Mouse (Mus musculus): ENCODE data around the gene Zdhhc8. TPM values are rescaled to one million over a fixed set of nuclear protein-coding genes. Genes with fewer than 3 reads are reported as not detected.
"Not testable (repeated sequence)": the region's sequence is repeated elsewhere in the genome, so short reads cannot be mapped to it uniquely, and the experiment has no call there.

Gene Zdhhc8
- polyA plus RNA-seq, 1 experiment from 2014 or later = 18.9 TPM

DNA sequence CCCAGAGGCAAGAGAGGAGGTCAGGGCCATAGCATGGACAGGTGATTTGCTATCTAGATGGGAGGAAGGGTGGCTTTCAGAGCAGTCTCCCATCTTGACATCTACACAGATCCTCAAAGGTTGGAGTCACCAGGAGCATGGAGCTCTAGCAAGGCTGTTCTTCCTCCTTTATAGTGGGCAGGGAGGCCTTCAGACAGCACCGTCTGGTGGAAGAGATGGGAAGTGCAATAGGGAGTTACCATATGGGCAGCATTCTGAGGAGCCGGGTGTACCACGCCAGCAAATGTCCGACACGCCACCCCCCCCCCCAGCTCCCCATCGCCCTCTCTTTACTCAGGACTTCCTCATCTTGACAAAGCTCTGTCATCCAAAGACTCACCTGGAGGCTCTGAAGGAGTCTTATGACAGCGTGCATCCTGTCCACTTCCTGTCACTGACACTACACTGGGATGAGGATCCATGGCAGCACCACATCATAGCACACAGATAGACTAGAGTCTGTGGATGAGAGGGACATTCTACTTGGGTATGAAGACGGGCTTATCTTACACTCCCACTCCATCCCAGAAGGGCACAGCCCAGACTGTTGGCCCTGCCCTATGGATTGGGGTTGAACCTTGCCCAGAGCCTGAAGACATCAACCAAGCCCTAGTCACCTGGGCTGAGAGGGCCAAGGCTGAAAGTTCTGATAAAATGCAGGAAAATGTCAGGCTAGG lies 24.1 kb downstream of the Zdhhc8 start:
- ATAC-seq (replicated peaks) = no peak
- H3K9ac ChIP-seq (replicated peaks) = no peak overlapping the region
- H3K9me3 ChIP-seq = no peaks in the 10 kb centered on the region
- H3K4me1 ChIP-seq = peaks cover 30% of the 10 kb centered on the region
- WGBS = 31% methylated on average over 8 of the region's 8 CpGs
- H3K27ac ChIP-seq (replicated peaks) = no peak overlapping the region
- H3K36me3 ChIP-seq = no peaks in the 10 kb centered on the region
- H3K4me3 ChIP-seq = no peak overlapping the region
- H3K27me3 ChIP-seq = no peaks in the 10 kb centered on the region
- no peak overlapping the region for H3K4me2 ChIP-seq (replicated peaks)

DNA sequence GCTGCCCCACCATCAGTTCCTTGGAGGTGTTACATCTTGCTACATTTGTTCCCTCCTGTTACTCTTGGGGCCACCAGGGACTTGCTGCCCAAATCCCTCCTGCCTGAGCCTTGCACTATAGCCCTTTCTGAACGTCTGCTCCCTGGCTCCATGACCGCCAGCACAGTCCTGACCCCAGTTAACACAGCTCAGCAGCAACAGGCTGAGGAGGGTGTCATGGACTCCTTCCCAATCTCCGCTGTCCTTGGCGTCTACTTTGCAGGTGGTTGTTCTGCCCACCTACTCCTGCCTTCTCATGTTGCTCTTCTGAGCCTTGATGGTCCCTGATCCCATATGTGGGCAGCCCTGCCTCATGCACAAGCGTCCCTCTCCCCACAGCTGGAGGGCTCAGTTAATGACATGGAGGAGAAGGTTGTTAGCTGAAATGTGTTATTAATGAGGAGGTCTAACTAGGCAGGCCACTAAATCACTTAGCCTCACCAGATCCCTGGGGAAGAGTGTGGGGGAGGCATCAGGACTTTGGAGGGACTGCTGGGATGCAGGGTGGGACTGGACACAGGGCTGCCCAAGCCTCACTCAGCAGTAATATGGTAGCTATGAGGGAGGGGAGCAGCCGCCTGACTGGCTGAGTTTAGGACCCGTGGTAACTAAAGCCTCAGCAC lies 31.4 kb downstream of the Zdhhc8 start:
- Histone ChIP-seq H3K36me3 (no peaks in the 10 kb centered on the region), H3K4me2 (replicated peaks) (no peak overlapping the region), H3K9me3 (no peaks in the 10 kb centered on the region), H3K9ac (replicated peaks) (no peak overlapping the region), H3K4me3 (no peak overlapping the region), H3K4me1 (peaks cover 6% of the 10 kb centered on the region; the same call in 1 of the 2 replicates), H3K27me3 (no peaks in the 10 kb centered on the region), H3K27ac (replicated peaks) (no peak overlapping the region)
- no peak for ATAC-seq (replicated peaks)
- 62% methylated on average over 7 of the region's 7 CpGs for WGBS

GRCm38 (mm10) chr16:18202061-18202460 lies 32.9 kb downstream of the Zdhhc8 start:
- H3K9me3 ChIP-seq = no peaks in the 10 kb centered on the region
- H3K4me3 ChIP-seq = no peak overlapping the region
- peaks cover 11% of the 10 kb centered on the region for H3K4me1 ChIP-seq
- H3K9ac ChIP-seq (replicated peaks) = no peak overlapping the region
- no peak for ATAC-seq (replicated peaks)
- no peaks in the 10 kb centered on the region for H3K27me3 ChIP-seq
- H3K4me2 ChIP-seq (replicated peaks) = no peak overlapping the region
- 94% methylated on average over 1 of the region's 1 CpGs for WGBS
- no peak overlapping the region for H3K27ac ChIP-seq (replicated peaks)
- no peaks in the 10 kb centered on the region for H3K36me3 ChIP-seq

GRCm38 (mm10) chr16:18201620-18202019 lies 33.3 kb downstream of the Zdhhc8 start:
- Histone ChIP-seq H3K4me3 (no peak overlapping the region), H3K4me1 (peaks cover 11% of the 10 kb centered on the region), H3K27ac (replicated peaks) (no peak overlapping the region), H3K27me3 (no peaks in the 10 kb centered on the region), H3K36me3 (no peaks in the 10 kb centered on the region), H3K9me3 (no peaks in the 10 kb centered on the region), H3K4me2 (replicated peaks) (no peak overlapping the region), H3K9ac (replicated peaks) (no peak overlapping the region)
- 44% methylated on average over 1 of the region's 1 CpGs for WGBS
- no peak for ATAC-seq (replicated peaks)

DNA sequence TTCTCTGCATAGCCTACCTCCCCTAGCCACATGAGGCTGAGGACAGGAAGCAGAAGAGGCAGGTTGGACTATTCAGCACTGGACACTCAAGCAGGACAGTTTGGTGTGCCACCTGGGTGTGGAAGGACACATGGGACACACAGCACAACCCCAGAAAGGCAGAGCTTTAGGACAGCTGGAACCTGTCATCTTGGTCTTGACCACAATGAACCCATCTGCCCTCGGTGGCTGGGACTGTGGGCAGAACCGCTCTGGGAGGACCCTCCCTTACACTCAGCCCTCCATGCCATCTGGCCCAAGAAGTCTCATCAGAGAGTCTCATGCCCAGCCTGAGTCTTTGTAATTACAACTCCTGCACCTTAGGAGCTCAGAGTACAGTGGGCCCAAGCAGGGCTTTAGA lies 34.9 kb downstream of the Zdhhc8 start:
- H3K9me3 ChIP-seq = no peaks in the 10 kb centered on the region
- WGBS = 85% methylated on average over 2 of the region's 2 CpGs
- H3K9ac ChIP-seq (replicated peaks) = no peak overlapping the region
- no peaks in the 10 kb centered on the region for H3K27me3 ChIP-seq
- peaks cover 13% of the 10 kb centered on the region for H3K4me1 ChIP-seq
- H3K27ac ChIP-seq (replicated peaks) = no peak overlapping the region
- no peak overlapping the region for H3K4me3 ChIP-seq
- no peaks in the 10 kb centered on the region for H3K36me3 ChIP-seq
- no peak for ATAC-seq (replicated peaks)
- H3K4me2 ChIP-seq (replicated peaks) = no peak overlapping the region

- Histone ChIP-seq H3K36me3 (no peaks in the 10 kb centered on the region), H3K9me3 (no peaks in the 10 kb centered on the region), H3K27me3 (no peaks in the 10 kb centered on the region), H3K4me2 (replicated peaks) (no peak overlapping the region), H3K4me3 (no peak overlapping the region), H3K27ac (replicated peaks) (peak overlapping the region; percentile 62), H3K9ac (replicated peaks) (no peak overlapping the region), H3K4me1 (peaks cover 26% of the 10 kb centered on the region)
- 0 out of 2 replicates have a peak, but pooled peaks have one; percentile 5 for ATAC-seq (replicated peaks)
- 37% methylated on average over 10 of the region's 10 CpGs for WGBS
These were observed 36.4 kb downstream of the Zdhhc8 start for GRCm38 (mm10) chr16:18198365-18199098.

DNA sequence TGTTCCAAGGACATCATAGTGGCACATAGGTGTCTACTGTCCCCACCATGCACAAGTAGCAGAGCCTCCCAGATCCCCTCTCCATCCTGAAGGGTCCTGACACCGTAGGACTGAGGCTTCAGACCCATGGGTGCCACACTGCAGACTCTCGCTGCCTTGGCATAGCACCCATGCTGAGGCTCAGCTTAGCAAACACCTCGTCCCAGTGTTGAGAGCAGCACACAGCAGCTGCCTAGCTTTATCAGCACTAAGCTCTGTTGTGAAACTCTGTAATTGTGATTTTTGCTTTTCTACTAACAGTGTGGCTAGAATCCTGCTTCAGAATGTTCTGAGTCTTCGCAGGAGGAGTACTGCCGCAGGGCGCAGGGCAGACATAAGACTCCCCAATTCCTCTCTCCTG lies 37.1 kb downstream of the Zdhhc8 start:
- H3K9ac ChIP-seq (replicated peaks) = no peak overlapping the region
- H3K4me3 ChIP-seq = no peak overlapping the region
- H3K36me3 ChIP-seq = no peaks in the 10 kb centered on the region
- H3K27me3 ChIP-seq = no peaks in the 10 kb centered on the region
- no peak for ATAC-seq (replicated peaks)
- H3K4me1 ChIP-seq = peaks cover 26% of the 10 kb centered on the region
- no peak overlapping the region for H3K4me2 ChIP-seq (replicated peaks)
- peak overlapping the region; percentile 62; the same call in 1 of the 2 replicates for H3K27ac ChIP-seq (replicated peaks)
- H3K9me3 ChIP-seq = no peaks in the 10 kb centered on the region
- WGBS = 78% methylated on average over 6 of the region's 6 CpGs

DNA sequence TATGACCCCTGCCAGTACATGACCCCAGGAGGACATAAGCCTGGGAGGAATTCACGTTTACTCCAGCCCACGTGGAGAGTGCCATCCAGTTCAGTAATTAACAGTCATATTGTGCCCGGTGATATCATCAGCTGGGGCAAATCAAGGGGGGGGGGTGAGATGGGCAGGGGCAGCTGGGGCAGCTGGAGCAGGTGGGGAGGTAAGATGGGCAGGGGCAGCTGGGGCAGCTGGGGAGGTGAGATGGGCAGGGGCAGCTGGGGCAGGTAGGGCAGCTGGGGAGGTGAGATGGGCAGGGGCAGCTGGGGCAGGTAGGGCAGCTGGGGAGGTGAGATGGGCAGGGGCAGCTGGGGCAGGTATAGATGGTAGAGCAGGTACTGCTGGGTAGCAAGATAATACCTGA lies 39.4 kb downstream of the Zdhhc8 start:
- not testable (repeated sequence) for H3K36me3 ChIP-seq; H3K4me2 ChIP-seq (replicated peaks); H3K27ac ChIP-seq (replicated peaks); H3K27me3 ChIP-seq; H3K4me3 ChIP-seq; H3K9ac ChIP-seq (replicated peaks); ATAC-seq (replicated peaks); H3K9me3 ChIP-seq
- H3K4me1 ChIP-seq = peaks cover 26% of the 10 kb centered on the region
- WGBS = 38% methylated on average over 3 of the region's 3 CpGs

DNA sequence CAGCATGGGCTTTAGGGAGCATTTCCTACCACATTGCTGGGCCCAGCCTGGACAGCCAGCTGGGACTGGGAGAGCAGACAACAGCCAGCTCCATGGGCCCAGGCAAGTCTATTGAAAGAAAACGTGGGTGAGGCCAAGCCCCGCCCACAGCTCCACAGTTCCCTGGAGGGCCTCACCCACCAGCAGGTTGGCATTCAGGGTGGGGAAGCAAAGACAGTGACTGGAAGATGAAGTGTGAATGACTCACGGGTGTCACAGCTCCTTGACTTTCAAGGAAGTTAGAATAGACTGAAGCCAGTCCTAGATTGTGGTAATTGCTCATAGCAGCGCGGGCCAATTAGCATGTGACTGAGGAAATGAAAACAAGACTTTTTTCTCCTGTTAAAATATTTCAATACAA lies 39.9 kb downstream of the Zdhhc8 start:
- Histone ChIP-seq H3K27me3 (no peaks in the 10 kb centered on the region), H3K4me1 (peaks cover 26% of the 10 kb centered on the region), H3K9me3 (no peaks in the 10 kb centered on the region), H3K9ac (replicated peaks) (no peak overlapping the region), H3K4me3 (no peak overlapping the region), H3K36me3 (no peaks in the 10 kb centered on the region), H3K27ac (replicated peaks) (peak overlapping the region; percentile 66), H3K4me2 (replicated peaks) (no peak overlapping the region)
- peak; percentile 70 for ATAC-seq (replicated peaks)
- WGBS = 34% methylated on average over 5 of the region's 5 CpGs

DNA sequence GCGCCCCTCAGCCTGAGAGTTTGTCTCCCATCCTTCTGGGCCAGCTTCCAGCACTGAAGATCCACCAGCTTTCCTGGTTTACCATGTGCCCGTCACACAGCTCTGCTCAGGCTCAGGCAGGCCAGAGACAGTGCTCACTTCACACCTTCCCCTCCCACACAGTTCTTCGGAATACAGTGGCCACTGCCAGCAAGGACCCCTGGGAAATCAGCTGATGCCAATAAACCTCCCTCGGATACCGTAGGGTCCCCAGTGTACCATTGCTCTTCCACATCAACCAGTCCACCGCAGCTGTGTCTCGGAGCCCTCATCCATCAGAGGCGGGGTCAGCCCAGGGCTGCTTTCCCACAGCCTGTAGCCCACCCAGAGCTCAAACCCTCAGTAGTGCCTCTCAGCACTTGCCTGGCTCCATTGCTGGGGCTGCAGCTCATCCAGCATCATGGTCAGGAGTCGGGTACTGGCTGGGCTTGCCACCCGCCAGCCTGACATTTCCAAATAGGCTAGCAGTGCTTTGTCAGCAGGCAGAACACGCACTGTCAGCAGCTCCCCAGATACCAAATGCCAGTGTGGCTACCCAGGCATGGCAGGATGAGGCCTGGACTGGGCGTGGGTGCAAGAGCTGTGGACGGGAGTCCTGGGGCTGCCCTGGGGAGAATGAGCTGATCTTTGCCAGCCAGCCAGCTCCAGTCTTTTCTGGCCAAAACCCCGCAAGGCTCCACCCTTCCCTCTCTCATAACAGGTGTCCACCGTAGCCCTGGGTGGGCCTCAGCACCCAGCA lies 40.5 kb downstream of the Zdhhc8 start:
- Histone ChIP-seq H3K4me2 (replicated peaks) (no peak overlapping the region), H3K9me3 (no peaks in the 10 kb centered on the region), H3K9ac (replicated peaks) (0 out of 2 replicates have a peak overlapping the region, but pooled peaks have one; percentile 13), H3K27ac (replicated peaks) (peak overlapping the region; percentile 66), H3K27me3 (no peaks in the 10 kb centered on the region), H3K36me3 (no peaks in the 10 kb centered on the region), H3K4me3 (no peak overlapping the region), H3K4me1 (peaks cover 26% of the 10 kb centered on the region)
- ATAC-seq (replicated peaks) = peak; percentile 34
- WGBS = 62% methylated on average over 15 of the region's 15 CpGs

DNA sequence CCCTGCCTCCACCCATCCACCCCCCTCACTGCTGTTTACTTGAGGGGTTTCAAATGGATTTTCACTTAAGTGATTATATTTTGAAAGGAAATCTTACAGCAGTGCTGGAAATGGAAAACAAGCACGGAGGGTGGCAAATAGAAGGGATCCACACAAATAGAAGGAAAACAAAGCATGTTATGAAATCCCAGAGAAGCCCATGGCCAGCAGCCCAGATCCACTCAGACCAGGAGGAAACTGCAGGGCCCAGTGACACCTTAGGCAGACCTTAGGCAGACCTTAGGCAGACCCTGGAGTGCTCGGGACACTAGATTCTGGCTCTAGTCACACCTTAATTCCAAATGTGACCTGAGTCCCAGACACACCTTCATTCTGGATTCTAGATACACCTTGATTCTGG lies 43.9 kb downstream of the Zdhhc8 start:
- 78% methylated on average over 2 of the region's 2 CpGs for whole genome bisulfite sequencing
- no peak for ATAC-seq (replicated peaks)
- H3K4me2 ChIP-seq (replicated peaks) = no peak overlapping the region

DNA sequence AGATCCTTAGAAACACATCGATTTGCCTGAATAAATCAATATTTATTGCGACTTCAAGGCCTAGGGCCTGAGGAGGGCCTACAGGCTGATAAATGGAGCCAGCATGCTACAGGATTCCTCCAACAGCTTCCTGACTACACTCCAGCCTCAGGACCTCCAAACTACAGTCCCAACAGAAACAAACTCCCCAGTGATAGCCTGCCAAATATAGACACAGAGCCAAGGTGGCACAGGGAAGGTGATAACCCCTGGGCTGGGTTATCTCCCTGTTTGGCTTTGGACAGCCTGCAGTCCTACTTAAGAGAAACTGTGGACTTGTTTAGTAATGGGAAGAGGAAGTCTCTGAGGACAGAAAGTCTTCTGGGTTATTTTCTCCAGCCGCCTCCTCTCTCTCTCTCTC lies 47.7 kb downstream of the Zdhhc8 start:
- WGBS = 91% methylated on average over 3 of the region's 3 CpGs

More for the DNA sequence above, 43.9 kb downstream of the Zdhhc8 start:
- Histone ChIP-seq H3K4me3 (no peak overlapping the region), H3K9ac (replicated peaks) (no peak overlapping the region), H3K27ac (replicated peaks) (no peak overlapping the region), H3K9me3 (no peaks in the 10 kb centered on the region), H3K27me3 (no peaks in the 10 kb centered on the region), H3K4me1 (peaks cover 15% of the 10 kb centered on the region), H3K36me3 (no peaks in the 10 kb centered on the region)

More for the DNA sequence above, 47.7 kb downstream of the Zdhhc8 start:
- Histone ChIP-seq H3K9me3 (no peaks in the 10 kb centered on the region), H3K4me1 (no peaks in the 10 kb centered on the region), H3K9ac (replicated peaks) (no peak overlapping the region), H3K27ac (replicated peaks) (no peak overlapping the region), H3K4me2 (replicated peaks) (no peak overlapping the region), H3K4me3 (no peak overlapping the region), H3K27me3 (no peaks in the 10 kb centered on the region), H3K36me3 (no peaks in the 10 kb centered on the region)
- ATAC-seq (replicated peaks) = no peak
